Mouse (Mus musculus) cortical plate, adult 2 months (tissue): ENCODE results near the gene Matn1. TPM values are rescaled to one million over a fixed set of nuclear protein-coding genes. Genes with fewer than 3 reads are reported as not detected.
A peak's percentile ranks its signal among the peaks of the same experiment; 100 is the strongest.

Experiments
- H3K27ac ChIP-seq: fragments of 200-500 bp; 2 replicates; pipeline ENCODE4 v1.5.1; 2012; ENCODE audit warnings: low read length, control low read depth, inconsistent platforms; ENCODE audit not compliant: insufficient read depth
- H3K4me1 ChIP-seq: fragments of 200-500 bp; 2 replicates; pipeline ENCODE4 v1.6.1; 2011; ENCODE audit warnings: low read length; ENCODE audit not compliant: control insufficient read depth, insufficient read depth
- H3K4me3 ChIP-seq: fragments of 200-500 bp; 2 replicates; pipeline ENCODE4 v1.5.1; 2011; ENCODE audit warnings: mild to moderate bottlenecking, low read length, control low read depth; ENCODE audit not compliant: insufficient read depth
- CTCF ChIP-seq: fragments of 200-500 bp; IDR thresholded peaks from 2 replicates; pipeline ENCODE4 v1.5.1; 2011; ENCODE audit warnings: mild to moderate bottlenecking, control low read depth, low read length; ENCODE audit not compliant: insufficient read depth; ENCODE audit errors: extremely low read depth
- POLR2A ChIP-seq: fragments of 200-500 bp; IDR thresholded peaks from 2 replicates; pipeline ENCODE4 v1.6.1; 2011; ENCODE audit warnings: mild to moderate bottlenecking, low read length, control low read depth; ENCODE audit not compliant: insufficient read depth; ENCODE audit errors: extremely low read depth
- polyA plus RNA-seq: library from polyadenylated mRNA; depleted of rRNA; stranded (reverse); fragments of >200 nt; gene quantifications from 2 replicates; pipeline ENCODE4 v1.2.3, GENCODE M21; 2012

Matn1 gene
- polyA plus RNA-seq, 1 experiment = 0.46 TPM

- no peak for TF ChIP-seq CTCF
- TF ChIP-seq POLR2A = no peak
- no peak overlapping the region for H3K27ac ChIP-seq
- H3K4me1 ChIP-seq = peaks cover 2% of the 10 kb centered on the region; the same call in 1 of the 2 replicates
- H3K4me3 ChIP-seq = no peak overlapping the region
These were observed 1.5 kb upstream of the Matn1 start for GRCm38 (mm10) chr4:130942644-130943043.

DNA sequence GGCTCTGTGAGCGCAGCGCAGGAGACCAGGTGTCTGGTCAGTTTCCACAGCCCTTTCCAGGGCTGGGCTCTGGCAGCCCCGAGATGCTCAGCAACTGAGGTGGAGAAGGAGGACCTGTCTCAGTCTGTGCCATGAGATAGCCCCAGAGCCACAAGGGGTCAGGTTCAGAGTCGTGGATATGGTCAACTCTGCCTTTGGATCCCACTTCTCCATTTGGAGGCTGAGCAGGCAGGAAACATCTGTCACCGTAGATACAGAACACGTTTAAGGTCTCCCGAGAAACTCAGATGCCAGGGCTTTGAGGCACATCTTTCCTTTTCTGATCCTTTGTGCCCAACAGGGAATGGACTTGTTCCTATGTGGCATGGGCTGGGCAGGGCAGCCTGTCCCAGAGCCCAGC is 594 bp downstream of the Matn1 start:
- H3K4me3 ChIP-seq = no peak overlapping the region
- H3K27ac ChIP-seq = no peak overlapping the region
- TF ChIP-seq POLR2A = no peak
- H3K4me1 ChIP-seq = peaks cover 2% of the 10 kb centered on the region; the same call in 1 of the 2 replicates

DNA sequence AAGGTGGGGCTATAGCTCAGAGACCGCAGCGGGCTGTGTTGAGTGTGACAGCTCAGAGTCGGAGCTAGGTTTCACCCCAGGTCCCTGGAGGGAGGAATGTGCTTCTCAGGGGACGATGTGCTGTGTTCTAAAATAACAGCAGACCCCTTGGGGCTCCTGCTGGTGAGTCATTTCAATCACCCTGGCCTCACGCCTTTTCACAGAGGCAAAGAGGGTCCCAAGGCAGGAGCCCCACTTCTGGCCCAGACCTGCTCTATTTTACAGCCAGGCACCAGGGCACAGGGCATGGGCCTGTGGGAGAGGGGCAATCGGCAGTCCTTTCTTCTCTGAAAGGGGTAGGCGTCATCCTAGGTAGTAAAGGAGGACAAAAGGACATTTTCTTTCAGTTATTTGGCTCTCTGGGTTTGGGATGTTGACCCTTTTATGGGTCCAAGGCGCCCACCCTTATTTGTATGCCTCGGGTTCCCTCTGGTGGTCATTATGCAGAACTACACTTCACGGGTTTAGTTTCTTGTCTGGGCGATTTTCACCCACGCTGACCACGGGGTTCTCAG is 3.0 kb downstream of the Matn1 start:
- Histone ChIP-seq H3K27ac (no peak overlapping the region), H3K4me1 (no peaks in the 10 kb centered on the region), H3K4me3 (no peak overlapping the region)
- TF ChIP-seq CTCF (peak; percentile 83), POLR2A (no peak)

- TF ChIP-seq CTCF (no peak), POLR2A (no peak)
- Histone ChIP-seq H3K4me3 (no peak overlapping the region), H3K27ac (no peak overlapping the region), H3K4me1 (no peaks in the 10 kb centered on the region)
These were observed 5.7 kb downstream of the Matn1 start for GRCm38 (mm10) chr4:130949821-130950384.

- no peaks in the 10 kb centered on the region for H3K4me1 ChIP-seq
- no peak overlapping the region for H3K27ac ChIP-seq
- TF ChIP-seq CTCF (peak; percentile 33; the same call in 1 of the 2 replicates), POLR2A (no peak)
- no peak overlapping the region for H3K4me3 ChIP-seq
These were observed 8.3 kb downstream of the Matn1 start for GRCm38 (mm10) chr4:130952531-130952930.

- TF ChIP-seq POLR2A (no peak), CTCF (no peak)
- no peak overlapping the region for H3K27ac ChIP-seq
- H3K4me3 ChIP-seq = no peak overlapping the region
- H3K4me1 ChIP-seq = no peaks in the 10 kb centered on the region
These were observed 13.0 kb downstream of the Matn1 start for GRCm38 (mm10) chr4:130957156-130957555.

GRCm38 (mm10) chr4:130958812-130959211 is 14.6 kb downstream of the Matn1 start:
- TF ChIP-seq CTCF (no peak), POLR2A (no peak)
- Histone ChIP-seq H3K27ac (no peak overlapping the region), H3K4me1 (no peaks in the 10 kb centered on the region), H3K4me3 (no peak overlapping the region)

- Histone ChIP-seq H3K4me1 (no peaks in the 10 kb centered on the region), H3K4me3 (no peak overlapping the region), H3K27ac (no peak overlapping the region)
- no peak for TF ChIP-seq CTCF
- TF ChIP-seq POLR2A = no peak
These were observed 15.5 kb downstream of the Matn1 start for GRCm38 (mm10) chr4:130959678-130960077.

- Histone ChIP-seq H3K4me1 (no peaks in the 10 kb centered on the region), H3K27ac (no peak overlapping the region), H3K4me3 (no peak overlapping the region)
- TF ChIP-seq CTCF (peak; percentile 98), POLR2A (no peak)
These were observed 16.0 kb downstream of the Matn1 start for GRCm38 (mm10) chr4:130960118-130960734.

DNA sequence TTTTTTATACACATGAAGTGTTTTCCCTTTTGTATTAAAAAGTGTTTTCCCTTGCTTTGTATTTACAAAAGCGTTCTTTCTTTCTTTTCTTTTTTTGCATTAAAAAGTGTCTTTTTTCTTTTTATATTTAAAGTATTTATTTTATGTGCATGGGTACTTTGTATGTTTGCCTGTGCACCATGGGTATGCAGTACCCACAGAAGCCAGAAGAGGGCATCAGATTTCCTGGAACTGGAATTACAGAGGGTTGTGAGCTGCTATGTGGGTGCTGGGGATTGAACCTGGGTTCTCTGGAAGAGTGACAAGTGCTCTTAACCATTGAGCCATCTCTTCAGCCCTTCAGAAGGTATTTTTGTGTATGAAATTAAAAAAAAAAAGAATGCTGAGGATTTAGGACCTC is 27.1 kb downstream of the Matn1 start:
- H3K27ac ChIP-seq = no peak overlapping the region
- H3K4me3 ChIP-seq = no peak overlapping the region
- H3K4me1 ChIP-seq = no peaks in the 10 kb centered on the region
- TF ChIP-seq POLR2A (no peak), CTCF (no peak)

DNA sequence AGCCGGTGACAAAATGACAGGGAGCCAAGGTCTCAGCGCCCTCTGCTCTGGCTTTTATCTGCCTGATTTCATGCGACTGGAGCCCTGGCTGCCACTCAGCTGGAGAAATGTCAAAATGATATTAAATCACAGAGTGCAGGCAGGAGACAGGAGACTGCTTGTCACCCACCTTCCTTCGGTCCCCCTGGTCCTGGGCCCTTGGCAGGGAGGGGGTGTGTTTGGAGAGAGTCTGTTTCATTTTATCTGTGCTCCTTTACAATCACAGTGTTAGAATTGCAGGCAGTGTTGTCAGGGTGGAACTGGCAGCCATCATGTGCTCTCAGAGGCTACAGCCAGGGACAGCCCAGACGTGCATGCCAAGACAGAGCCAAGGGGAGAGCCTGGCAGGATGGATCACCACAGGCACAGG is 28.2 kb downstream of the Matn1 start:
- Histone ChIP-seq H3K27ac (no peak overlapping the region), H3K4me3 (no peak overlapping the region), H3K4me1 (no peaks in the 10 kb centered on the region)
- TF ChIP-seq POLR2A = no peak
- TF ChIP-seq CTCF = no peak
